Mouse (Mus musculus) hindbrain, embryonic 14.5 days (tissue): ENCODE results near the gene Luc7l3. TPM values are rescaled to one million over a fixed set of nuclear protein-coding genes. Genes with fewer than 3 reads are reported as not detected.

Experiments used
- ATAC-seq: fragments of 200-750 bp; cut with Nextera tagmentation; 2 replicates; pipeline ENCODE4 v1.8.0; 2017; ENCODE audit warnings: moderate number of reproducible peaks, mild to moderate bottlenecking, moderate TSS enrichment, moderate library complexity; ENCODE audit not compliant: low FRiP score
- DNase-seq: peaks from one replicate; pipeline ENCODE4 v3.0.0-alpha.2; 2015; ENCODE audit warnings: low spot score
- H3K27ac ChIP-seq: fragments of 300-500 bp; sonication (generic); 2 replicates; pipeline ENCODE4 v1.5.1; 2014; ENCODE audit warnings: mild to moderate bottlenecking, moderate library complexity
- H3K27me3 ChIP-seq: fragments of 300-500 bp; sonication (generic); 2 replicates; pipeline ENCODE4 v1.6.1; 2014; ENCODE audit warnings: mild to moderate bottlenecking, low read length, mixed read lengths; ENCODE audit not compliant: control insufficient read depth, insufficient read depth
- H3K36me3 ChIP-seq: fragments of 300-500 bp; sonication (generic); replicated peaks from 2 replicates; pipeline ENCODE4 v1.6.1; 2014; ENCODE audit not compliant: control insufficient read depth, insufficient read depth
- H3K4me1 ChIP-seq: fragments of 300-500 bp; sonication (generic); replicated peaks from 2 replicates; pipeline ENCODE4 v1.6.1; 2014; ENCODE audit warnings: antibody characterized with exemption, low read length, mixed read lengths; ENCODE audit not compliant: control insufficient read depth, insufficient read depth
- H3K4me2 ChIP-seq: fragments of 300-500 bp; sonication (generic); replicated peaks from 2 replicates; pipeline ENCODE4 v1.6.1; 2014; ENCODE audit warnings: mild to moderate bottlenecking, moderate library complexity
- H3K4me3 ChIP-seq: fragments of 300-500 bp; sonication (generic); replicated peaks from 2 replicates; pipeline ENCODE4 v1.5.1; 2014; ENCODE audit warnings: mild to moderate bottlenecking, low read length
- H3K9ac ChIP-seq: fragments of 300-500 bp; sonication (generic); 2 replicates; pipeline ENCODE4 v1.6.1; 2014
- H3K9me3 ChIP-seq: fragments of 300-500 bp; sonication (generic); 2 replicates; pipeline ENCODE4 v1.6.1; 2016; ENCODE audit warnings: low read length; ENCODE audit not compliant: control insufficient read depth
- WGBS: fragments of 180-500 bp; shearing (Covaris S2); extraction: QIAGEN DNeasy Blood & Tissue Kit; methylation state at CpG from one replicate; pipeline ENCODE4 v1.1.7; 2014; 5-methylcytosine and 5-hydroxymethylcytosine counted together
- polyA plus RNA-seq: library from polyadenylated mRNA; unstranded; fragments of >200 nt; fragmentation: Nextera tagmentation; extraction: Ambion mirVana; gene quantifications from 2 replicates; pipeline ENCODE4 v1.2.1, GENCODE M21; 2014

Luc7l3 gene
- polyA plus RNA-seq, 1 experiment from 2014 or later, result 105 TPM

- DNase-seq (no peak), ATAC-seq (no peak)
- no peak overlapping the region for H3K9ac ChIP-seq
- H3K27ac ChIP-seq, result no peak overlapping the region
- H3K9me3 ChIP-seq, result no peaks in the 10 kb centered on the region
- no peak overlapping the region for H3K4me2 ChIP-seq
- peaks cover 25% of the 10 kb centered on the region for H3K4me1 ChIP-seq
- no peaks in the 10 kb centered on the region for H3K36me3 ChIP-seq
- H3K27me3 ChIP-seq, result no peaks in the 10 kb centered on the region
- H3K4me3 ChIP-seq, result no peak overlapping the region
- WGBS, result 94% methylated on average over 8 of the region's 8 CpGs
Observed at GRCm38 (mm10) chr11:94238786-94239185, 83.0 kb downstream of the Luc7l3 start.

Other genes with a start within 250 kb of the Luc7l3 start
- gene Tob1, start 110.5 kb downstream of the Luc7l3 start, polyA plus RNA-seq, result 34.3 and 34.6 TPM in 2 replicates
- gene Wfikkn2, start 76.0 kb downstream of the Luc7l3 start, polyA plus RNA-seq, result 5.7 and 6.8 TPM in 2 replicates
- gene Gm21885, start 40.1 kb downstream of the Luc7l3 start, polyA plus RNA-seq, result 0.38 TPM in 1 of 2 replicates, not detected in the other
- 12.8 and 12.9 TPM in 2 replicates for gene Ankrd40, start 6.0 kb upstream of the Luc7l3 start, polyA plus RNA-seq
- 0.85 and 1.1 TPM in 2 replicates for gene Abcc3, start 71.0 kb upstream of the Luc7l3 start, polyA plus RNA-seq
- gene Cacna1g, start 152.2 kb upstream of the Luc7l3 start, polyA plus RNA-seq, result 18.6 and 22.8 TPM in 2 replicates
- 0.33 and 1.3 TPM in 2 replicates for gene Spata20, start 164.2 kb upstream of the Luc7l3 start, polyA plus RNA-seq
- 1.6 and 2.0 TPM in 2 replicates for gene Epn3, start 178.0 kb upstream of the Luc7l3 start, polyA plus RNA-seq
- 3.3 and 5.1 TPM in 2 replicates for gene Mycbpap, start 199.8 kb upstream of the Luc7l3 start, polyA plus RNA-seq
- gene Rsad1, start 227.3 kb upstream of the Luc7l3 start, polyA plus RNA-seq, result 6.5 and 7.5 TPM in 2 replicates
- 0.15 and 0.37 TPM in 2 replicates for gene Chad, start 243.1 kb upstream of the Luc7l3 start, polyA plus RNA-seq